Mouse (Mus musculus): ENCODE measurements at regions not wholly inside any gene's neighbourhood (a gene's known extent, or its start where the extent isn't known, plus 50 kb on each side); places are given as distances from the start of the nearest gene placed in this dataset.
"Not testable (repeated sequence)": the region's sequence is repeated elsewhere in the genome, so short reads cannot be mapped to it uniquely, and the experiment has no call there.

DNA sequence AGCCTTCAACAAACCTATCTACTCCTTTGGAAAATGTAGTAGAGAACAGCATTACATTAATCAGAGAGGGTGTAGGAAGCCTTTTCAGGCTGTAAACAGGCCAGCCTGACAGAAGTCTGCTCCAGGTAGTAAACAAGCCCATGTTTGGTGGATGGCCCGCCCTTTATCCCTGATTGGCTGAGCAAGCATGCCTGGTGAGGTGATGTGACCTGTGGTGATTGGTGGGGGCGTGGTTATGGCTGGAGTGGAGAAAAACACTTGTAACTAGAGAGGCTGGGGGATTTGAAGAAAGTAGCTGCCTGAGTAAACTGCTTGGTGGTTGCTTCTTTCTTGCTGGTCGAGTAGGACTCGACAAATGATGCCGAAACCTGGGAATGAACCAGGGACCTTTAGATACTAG, 621.3 kb upstream of the Dsel start:
- dilution Hi-C loops (cut with MboI; ENCODE audit: extremely low pct_ligation_motif_present, extremely low pct_unique_long_range_greater_than_20kb, low sequenced_read_pairs); in situ Hi-C loops (cut with MboI; ENCODE audit: low pct_ligation_motif_present, low pct_unique_long_range_greater_than_20kb, low sequenced_read_pairs); H3K9ac ChIP-seq (ENCODE audit: insufficient read depth, low read depth); H3K27me3 ChIP-seq (replicated peaks); H3K36me3 ChIP-seq (replicated peaks in 1 of 2; ENCODE audit: control insufficient read depth in 1 of 2, insufficient read depth in 1 of 2, low read length in 1 of 2); DNase-seq (ENCODE audit: extremely low read depth); H3K4me3 ChIP-seq (replicated peaks in 1 of 3; ENCODE audit: low read depth in 2 of 3, low read length in 2 of 3, poor library complexity in 1 of 3); H3K27ac ChIP-seq (ENCODE audit: insufficient read depth, low read depth); H3K79me2 ChIP-seq (replicated peaks; ENCODE audit: control insufficient read depth, extremely low read depth, insufficient read depth, poor library complexity, severe bottlenecking); H3K4me1 ChIP-seq (ENCODE audit: control insufficient read depth in 1 of 2, insufficient read depth in 2 of 2); H3K4me2 ChIP-seq (ENCODE audit: insufficient read depth, low read depth, poor library complexity, severe bottlenecking): not testable (repeated sequence)
- H3K9me3 ChIP-seq (replicated peaks; ENCODE audit: low read length): peaks cover 26% of the 10 kb centered on the region

DNA sequence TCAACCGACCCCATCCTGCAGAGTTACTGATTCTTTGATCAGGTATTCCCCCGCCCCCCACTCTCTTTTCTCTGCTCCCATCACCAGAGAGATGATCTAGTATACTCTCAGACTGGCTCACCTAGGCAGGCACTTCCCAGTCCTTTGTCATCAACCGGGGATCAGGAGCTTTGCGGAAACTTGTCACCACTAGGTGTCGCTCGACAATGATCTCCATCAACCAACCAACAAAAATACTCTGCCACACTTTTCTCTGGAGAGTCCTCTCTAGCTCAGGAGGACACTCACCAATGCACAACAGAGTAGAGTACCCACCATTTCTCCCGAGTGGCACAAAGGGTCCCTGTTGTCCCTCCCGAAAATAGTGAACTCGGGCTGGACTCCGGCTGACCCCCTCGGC, 591.3 kb upstream of the Dsel start:
- no peaks in the 10 kb centered on the region for H3K27me3 ChIP-seq (replicated peaks)
- H3K79me2 ChIP-seq (replicated peaks; ENCODE audit: control insufficient read depth, extremely low read depth, insufficient read depth, poor library complexity, severe bottlenecking): no peaks in the 10 kb centered on the region
- peaks cover 28% of the 10 kb centered on the region for H3K9me3 ChIP-seq (replicated peaks; ENCODE audit: low read length)
- no peak for DNase-seq (ENCODE audit: extremely low read depth)
- H3K4me1 ChIP-seq (ENCODE audit: control insufficient read depth in 1 of 2, insufficient read depth in 2 of 2): no peaks in the 10 kb centered on the region
- no peak overlapping the region for H3K4me3 ChIP-seq (replicated peaks in 1 of 3; ENCODE audit: low read depth in 2 of 3, low read length in 2 of 3, poor library complexity in 1 of 3)
- no peak for TF ChIP-seq ZC3H11A (IDR thresholded peaks at IDR 0.05; ENCODE audit: low read depth, low read length)
- no peak for TF ChIP-seq HCFC1 (IDR thresholded peaks at IDR 0.05; ENCODE audit: low read depth, low read length)
- TF ChIP-seq NELFE (IDR thresholded peaks at IDR 0.05; ENCODE audit: low read depth, low read length): no peak
- TF ChIP-seq MAX (IDR thresholded peaks at IDR 0.05; ENCODE audit: low read length): no peak
- no peak for TF ChIP-seq MEF2A (IDR thresholded peaks at IDR 0.05; ENCODE audit: borderline replicate concordance, low read depth, low read length)
- TF ChIP-seq NRF1 (IDR thresholded peaks at IDR 0.05; ENCODE audit: low read depth, low read length): no peak
- TF ChIP-seq ZMIZ1 (IDR thresholded peaks at IDR 0.05; ENCODE audit: low read depth, low read length): no peak
- TF ChIP-seq CHD2 (IDR thresholded peaks at IDR 0.05; ENCODE audit: low read length): no peak
- TF ChIP-seq KAT2A (IDR thresholded peaks at IDR 0.05; ENCODE audit: insufficient replicate concordance, low read length): no peak
- TF ChIP-seq GABPA (IDR thresholded peaks at IDR 0.05; ENCODE audit: insufficient replicate concordance, low read depth, low read length): no peak
- TF ChIP-seq IRF4 (IDR thresholded peaks at IDR 0.05; ENCODE audit: low read depth, low read length): no peak
- no peak for TF ChIP-seq MXI1 (IDR thresholded peaks at IDR 0.05; ENCODE audit: low read depth, low read length)
- TF ChIP-seq POLR2AphosphoS2 (IDR thresholded peaks at IDR 0.05; ENCODE audit: low read depth, low read length): no peak
- TF ChIP-seq POLR2A (IDR thresholded peaks at IDR 0.05; ENCODE audit: low read depth, low read length): no peak
- TF ChIP-seq SIN3A (IDR thresholded peaks at IDR 0.05; ENCODE audit: low read length): no peak
- no peak for TF ChIP-seq ETS1 (conservative IDR thresholded peaks at IDR 0.05; ENCODE audit: low read depth, low read length)
- no peak for TF ChIP-seq JUN (IDR thresholded peaks at IDR 0.05; ENCODE audit: insufficient read depth, low read depth, low read length)
- TF ChIP-seq MAFK (IDR thresholded peaks at IDR 0.05; ENCODE audit: insufficient replicate concordance, low read length): no peak
- dilution Hi-C loops (cut with MboI; ENCODE audit: extremely low pct_ligation_motif_present, extremely low pct_unique_long_range_greater_than_20kb, low sequenced_read_pairs): no loop called here
- no peak overlapping the region for H3K9ac ChIP-seq (ENCODE audit: insufficient read depth, low read depth)
- in situ Hi-C loops (cut with MboI; ENCODE audit: low pct_ligation_motif_present, low pct_unique_long_range_greater_than_20kb, low sequenced_read_pairs): no loop called here
- H3K36me3 ChIP-seq (replicated peaks in 1 of 2; ENCODE audit: control insufficient read depth in 1 of 2, insufficient read depth in 1 of 2, low read length in 1 of 2): no peaks in the 10 kb centered on the region
- no peak overlapping the region for H3K4me2 ChIP-seq (ENCODE audit: insufficient read depth, low read depth, poor library complexity, severe bottlenecking)
- H3K27ac ChIP-seq (ENCODE audit: insufficient read depth, low read depth): no peak overlapping the region
